ENCODE assay signal across 13 mouse cellular contexts in the genomic region with DNA sequence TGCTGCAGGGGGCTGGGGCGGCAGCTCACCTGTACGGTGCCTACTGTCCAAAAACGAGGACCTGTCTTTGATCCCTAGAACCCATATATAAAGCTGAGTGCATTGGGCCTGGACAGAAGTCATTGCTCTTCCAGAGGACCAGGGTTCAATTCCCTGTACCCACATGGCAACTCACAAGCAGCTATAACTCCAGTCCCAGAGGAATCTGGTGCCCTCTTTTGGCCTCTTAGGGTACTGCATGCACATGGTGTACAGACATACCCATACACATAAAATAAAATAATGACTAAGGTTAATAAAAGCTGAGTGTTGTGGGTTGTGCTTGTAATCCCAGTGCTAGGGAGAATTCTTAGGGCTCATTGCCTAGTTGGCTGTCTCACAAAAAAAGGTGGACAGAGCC. TPM values are rescaled to one million over a fixed set of nuclear protein-coding genes. Genes with fewer than 3 reads are reported as not detected.
DNase-seq lines count a peak whose midpoint lies in the region; ATAC-seq and TF ChIP-seq lines count a peak whose summit lies in the region.
"Had no signal": no experiment of that assay in that cellular context is flagged by ENCODE, and none has a peak within 500 bp of the region (broad histone marks: within the 10 kb centered on the region; RNA-seq: fewer than 3 reads in every experiment).

No protein-coding gene starts in this region.

- peak; percentile 35 for TF ChIP-seq CTCF in heart, postnatal 0 days (IDR thresholded peaks at IDR 0.05; ENCODE audit: low read depth)

- H3K27ac ChIP-seq in heart, postnatal 0 days (ENCODE audit: low read depth), result no peak overlapping the region
- no peak overlapping the region for H3K27ac ChIP-seq in heart, embryonic 11.5 days (ENCODE audit: low read depth, low read length)
- H3K27ac ChIP-seq in forebrain, embryonic 14.5 days (ENCODE audit: low read depth, low read length), result no peak overlapping the region
- H3K27ac ChIP-seq: limb, embryonic 10.5 days had no signal

- H3K4me3 ChIP-seq in heart, postnatal 0 days (ENCODE audit: low read depth, low read length), result no peak overlapping the region
- H3K4me3 ChIP-seq in heart, embryonic 11.5 days (ENCODE audit: low read depth, low read length), result no peak overlapping the region
- H3K4me3 ChIP-seq in forebrain, embryonic 14.5 days (ENCODE audit: low read depth, low read length), result no peak overlapping the region
- H3K4me3 ChIP-seq: erythroblast, embryonic 14.5 days; limb, embryonic 10.5 days had no signal

- peaks cover 10% of the 10 kb centered on the region; the same call in 1 of the 2 replicates for H3K4me1 ChIP-seq in heart, postnatal 0 days (ENCODE audit: control insufficient read depth, insufficient read depth)
- H3K4me1 ChIP-seq in heart, embryonic 11.5 days (ENCODE audit: control insufficient read depth, insufficient read depth, low read length), result 0 out of 2 replicates have a peak, but pooled peaks cover 4% of the 10 kb centered on the region
- no peaks in the 10 kb centered on the region for H3K4me1 ChIP-seq in forebrain, embryonic 14.5 days (ENCODE audit: control insufficient read depth, insufficient read depth, low read length)

- TF ChIP-seq EP300 in heart, postnatal 0 days (IDR thresholded peaks at IDR 0.05; ENCODE audit: low read depth), result no peak

- DNase-seq in heart, postnatal 0 days (ENCODE audit: low spot score), result no peak
- DNase-seq in retina, postnatal 1 day, result peak; percentile 30
- no peak for DNase-seq in retina, embryonic 14.5 days (ENCODE audit: low spot score)
- DNase-seq in c-Kit-negative CD71-positive TER-119-positive erythroid progenitor cells, embryonic 14.5 days (ENCODE audit: low read depth, low spot score), result peak; percentile 41
- DNase-seq in thymus, postnatal 36 days, result peak; percentile 69 to 70
- no peak for DNase-seq in cerebellum, postnatal 25 days
- DNase-seq in forebrain, embryonic 14.5 days (ENCODE audit: low spot score), result no peak
- DNase-seq: cerebellum, adult 11-12 months; kidney, adult 11 months had no signal

- H3K36me3 ChIP-seq in heart, postnatal 0 days (replicated peaks; ENCODE audit: control insufficient read depth, insufficient read depth, low read length), result no peaks in the 10 kb centered on the region
- no peaks in the 10 kb centered on the region for H3K36me3 ChIP-seq in heart, embryonic 11.5 days (ENCODE audit: control insufficient read depth, insufficient read depth, low read length)
- H3K36me3 ChIP-seq in forebrain, embryonic 14.5 days (ENCODE audit: control insufficient read depth, insufficient read depth, low read length), result no peaks in the 10 kb centered on the region
- H3K36me3 ChIP-seq: limb, embryonic 10.5 days had no signal

- H3K9me3 ChIP-seq in heart, postnatal 0 days (replicated peaks; ENCODE audit: control insufficient read depth, low read length), result no peaks in the 10 kb centered on the region
- peaks cover 2% of the 10 kb centered on the region; the same call in 1 of the 2 replicates for H3K9me3 ChIP-seq in heart, embryonic 11.5 days (replicated peaks; ENCODE audit: control insufficient read depth, low read length)
- no peaks in the 10 kb centered on the region for H3K9me3 ChIP-seq in forebrain, embryonic 14.5 days (replicated peaks; ENCODE audit: control insufficient read depth, low read length)
- H3K9me3 ChIP-seq: limb, embryonic 10.5 days had no signal

- no peak for ATAC-seq in heart, postnatal 0 days (ENCODE audit: insufficient read depth, low read depth)
- ATAC-seq in heart, embryonic 11.5 days (replicated peaks; ENCODE audit: insufficient number of reproducible peaks, low FRiP score, low TSS enrichment), result no peak
- ATAC-seq in forebrain, embryonic 14.5 days, result no peak
- ATAC-seq: midbrain, embryonic 16.5 days had no signal

- H3K27me3 ChIP-seq in heart, postnatal 0 days (ENCODE audit: control insufficient read depth, insufficient read depth, low read length), result no peaks in the 10 kb centered on the region
- no peaks in the 10 kb centered on the region for H3K27me3 ChIP-seq in heart, embryonic 11.5 days (ENCODE audit: control insufficient read depth, insufficient read depth, low read length)
- no peaks in the 10 kb centered on the region for H3K27me3 ChIP-seq in forebrain, embryonic 14.5 days (replicated peaks; ENCODE audit: control insufficient read depth, insufficient read depth, low read length)

- H3K4me2 ChIP-seq in heart, postnatal 0 days (ENCODE audit: low read depth, low read length), result no peak overlapping the region
- no peak overlapping the region for H3K4me2 ChIP-seq in heart, embryonic 11.5 days
- no peak overlapping the region for H3K4me2 ChIP-seq in forebrain, embryonic 14.5 days (ENCODE audit: low read length)

- WGBS in heart, postnatal 0 days, result 92% methylated on average over 3 of the region's 3 CpGs
- 92% methylated on average over 3 of the region's 3 CpGs for WGBS in heart, embryonic 11.5 days (ENCODE audit: insufficient replicate concordance)
- WGBS in forebrain, embryonic 14.5 days, result 94% methylated on average over 3 of the region's 3 CpGs

- H3K9ac ChIP-seq in heart, postnatal 0 days (replicated peaks; ENCODE audit: low read depth, low read length), result no peak overlapping the region
- no peak overlapping the region for H3K9ac ChIP-seq in heart, embryonic 11.5 days (ENCODE audit: low read depth, low read length)
- H3K9ac ChIP-seq in forebrain, embryonic 14.5 days (ENCODE audit: low read length), result no peak overlapping the region

RNA-seq across cellular contexts. Expression of a gene that starts 1.4 kb away (rescaled TPM):
- 12.6 and 15.7 TPM in 2 replicates for total RNA-seq in heart, postnatal 0 days (2014; rRNA removed; ENCODE audit: low replicate concordance)
- polyA plus RNA-seq in heart, postnatal 0 days (2015; fragmentation: Nextera tagmentation; extraction: Ambion mirVana), result 4.7 and 5.3 TPM in 2 replicates
- polyA plus RNA-seq in heart, embryonic 11.5 days (2014; fragmentation: Nextera tagmentation; extraction: Ambion mirVana), result 4.2 and 4.5 TPM in 2 replicates
- 9.9 and 12.0 TPM in 2 replicates for polyA plus RNA-seq in forebrain, embryonic 14.5 days (2014; fragmentation: Nextera tagmentation; extraction: Ambion mirVana)
- polyA plus RNA-seq: erythroblast, embryonic 14.5 days had no signal

RNA-seq across cellular contexts. Expression of a gene that starts 8.3 kb away (rescaled TPM):
- total RNA-seq in heart, postnatal 0 days (2014; rRNA removed; ENCODE audit: low replicate concordance), result not detected in 2 replicates
- polyA plus RNA-seq in heart, postnatal 0 days (2015; fragmentation: Nextera tagmentation; extraction: Ambion mirVana), result not detected in 2 replicates
- polyA plus RNA-seq in heart, embryonic 11.5 days (2014; fragmentation: Nextera tagmentation; extraction: Ambion mirVana), result not detected in 2 replicates
- polyA plus RNA-seq in forebrain, embryonic 14.5 days (2014; fragmentation: Nextera tagmentation; extraction: Ambion mirVana), result not detected in 2 replicates
- polyA plus RNA-seq: erythroblast, embryonic 14.5 days; limb, embryonic 10.5 days; midbrain, embryonic 16.5 days had no signal

Comparison
In these comparisons a context has a peak if more than half of its experiments do, and no peak if none do; other contexts are left out.
1. DNase-seq: peak in retina, postnatal 1 day (single experiment), c-Kit-negative CD71-positive TER-119-positive erythroid progenitor cells, embryonic 14.5 days (single experiment) and thymus, postnatal 36 days (2 of 2); none in heart, postnatal 0 days (single experiment), retina, embryonic 14.5 days (single experiment), cerebellum, postnatal 25 days (0 of 2) and forebrain, embryonic 14.5 days (single experiment).